Mouse (Mus musculus) thymus, postnatal 0 days (tissue): ENCODE results near the gene Ankrd33. TPM values are rescaled to one million over a fixed set of nuclear protein-coding genes. Genes with fewer than 3 reads are reported as not detected.

Source experiments
- DNase-seq: peaks from one replicate; pipeline ENCODE4 v3.0.0-alpha.2; 2015; ENCODE audit warnings: low spot score
- polyA plus RNA-seq: library from polyadenylated mRNA; unstranded; fragments of >200 nt; fragmentation: Nextera tagmentation; extraction: Ambion mirVana; gene quantifications from 2 replicates; pipeline ENCODE4 v1.2.1, GENCODE M21; 2015

Gene Ankrd33
- not detected in 2 replicates for polyA plus RNA-seq

DNA sequence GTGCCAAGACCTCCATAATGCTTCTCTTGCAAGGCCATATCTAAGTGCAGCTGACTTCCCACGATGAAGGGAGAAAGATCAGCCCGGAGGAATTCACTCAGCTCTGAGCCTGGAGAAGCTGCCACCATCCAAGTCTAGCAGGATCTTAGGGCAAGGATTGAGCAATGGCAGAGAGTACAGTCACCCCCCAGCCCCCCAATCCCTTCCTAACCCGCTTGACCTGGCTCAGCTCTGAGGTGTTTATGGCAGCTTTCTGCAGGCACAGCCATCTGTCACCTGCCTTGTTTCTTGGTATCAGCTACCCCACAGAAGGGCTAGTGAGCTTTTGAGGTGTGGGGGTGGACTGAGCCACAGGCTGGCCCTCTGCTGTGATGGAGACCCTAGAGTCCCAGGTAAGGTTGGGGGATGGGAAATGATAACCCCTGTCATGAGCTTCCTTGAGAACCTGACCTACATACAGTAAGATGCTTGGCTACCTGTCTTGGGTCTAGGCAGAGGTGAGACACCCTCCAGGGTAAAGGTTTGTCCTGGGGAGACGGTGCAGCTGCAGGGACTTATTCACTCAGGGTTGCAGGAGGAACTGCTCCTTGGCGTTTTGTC is at the start of gene Ankrd33:
Ankrd33 (plus strand) TSS at position 245 of the 600 bp plus-strand sequence.
- no peak for DNase-seq

GRCm38 (mm10) chr15:101066364-101066847 is 49.1 kb upstream of the Ankrd33 start:
- no peak for DNase-seq

- DNase-seq = no peak
Observed at GRCm38 (mm10) chr15:101066920-101067696, 48.4 kb upstream of the Ankrd33 start.

DNA sequence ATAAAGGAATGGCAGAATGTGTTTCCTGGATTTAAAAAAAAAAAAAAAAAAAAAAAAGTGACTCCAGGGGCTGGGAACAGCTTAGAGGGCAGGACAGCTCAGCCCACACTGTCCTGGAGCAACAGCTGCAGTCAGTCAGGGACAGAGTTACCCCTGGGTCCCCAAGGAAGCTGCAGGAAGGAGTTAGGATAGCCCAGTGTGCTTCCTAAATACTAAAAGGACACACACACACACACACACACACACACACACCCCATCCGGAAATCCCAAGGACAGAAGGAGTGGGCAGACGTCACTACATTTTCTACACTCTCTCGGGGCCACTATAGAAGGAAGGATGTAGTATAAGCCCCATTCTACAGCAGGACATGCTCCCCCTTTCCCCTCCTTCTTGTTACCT is 47.5 kb upstream of the Ankrd33 start:
- no peak for DNase-seq

- no peak for DNase-seq
Observed at GRCm38 (mm10) chr15:101068671-101069070, 46.9 kb upstream of the Ankrd33 start.

DNA sequence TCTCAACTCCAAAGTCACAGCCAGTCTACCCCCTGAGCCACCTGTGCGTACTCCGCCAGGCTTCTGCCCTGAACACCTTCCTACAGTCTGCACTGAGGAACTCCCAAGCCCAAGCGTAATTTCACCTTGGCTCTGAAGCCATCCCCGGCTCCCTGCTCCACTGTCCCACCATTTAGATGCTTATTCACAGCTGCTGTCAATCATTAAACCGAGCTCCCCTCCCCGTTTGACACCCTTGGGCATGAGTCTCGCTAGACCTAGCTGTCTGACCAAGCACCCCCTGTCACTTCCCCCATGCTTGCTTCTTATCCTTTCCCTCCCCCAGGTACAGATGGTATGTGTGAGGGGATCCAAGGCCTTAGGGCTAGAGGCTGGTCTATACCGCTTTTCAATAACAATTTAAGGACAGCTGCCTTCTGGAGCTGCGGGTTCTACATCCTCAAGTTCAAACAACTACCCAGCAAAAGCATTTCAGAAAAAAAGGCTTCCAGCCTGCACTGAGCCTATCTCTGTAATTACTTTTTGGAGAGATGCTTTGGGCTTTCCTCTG is 45.8 kb upstream of the Ankrd33 start:
- no peak for DNase-seq

GRCm38 (mm10) chr15:101070762-101071161 is 44.8 kb upstream of the Ankrd33 start:
- DNase-seq = no peak

GRCm38 (mm10) chr15:101072736-101073135 is 42.8 kb upstream of the Ankrd33 start:
- DNase-seq = no peak

DNA sequence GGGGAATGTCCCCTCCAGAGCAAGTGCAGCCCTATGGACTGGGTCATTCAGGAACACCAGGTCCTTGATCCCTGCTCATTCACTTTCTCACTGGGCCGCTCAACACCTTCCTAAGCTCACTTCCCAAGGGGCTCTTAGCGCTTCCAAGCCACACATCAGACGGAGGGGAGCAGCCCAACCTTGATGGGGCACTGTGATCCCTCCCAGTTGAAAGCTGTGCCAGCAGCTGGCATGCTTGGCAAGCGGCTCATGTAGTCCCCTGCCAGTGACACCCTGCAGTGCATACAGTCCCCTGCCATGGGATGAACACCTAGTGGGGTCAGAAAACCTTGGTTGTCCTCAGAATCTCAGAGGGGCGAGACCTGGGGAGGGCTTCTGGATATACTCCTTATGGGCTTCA is 41.5 kb upstream of the Ankrd33 start:
- DNase-seq = no peak

- DNase-seq = no peak
Observed at GRCm38 (mm10) chr15:101075150-101075549, 40.4 kb upstream of the Ankrd33 start.

DNA sequence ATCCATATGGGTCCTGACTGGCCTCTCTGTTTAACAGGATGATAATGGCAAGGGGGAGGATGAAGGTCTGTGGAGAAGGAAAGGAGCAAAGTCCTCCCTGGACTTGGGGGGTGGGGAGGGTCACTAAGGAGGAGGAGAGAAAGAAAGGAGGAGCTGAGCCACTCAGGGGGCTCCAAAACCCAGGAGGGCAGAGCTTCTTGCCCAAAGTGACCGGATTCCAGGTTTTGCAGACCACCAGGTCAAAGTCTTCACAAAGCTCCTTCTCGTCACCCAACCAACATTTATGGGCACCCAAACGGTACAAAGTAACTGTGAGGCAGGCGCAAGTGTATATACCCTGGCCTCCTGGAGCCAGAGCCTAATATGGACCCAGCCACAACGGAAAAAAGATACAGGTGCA is 39.9 kb upstream of the Ankrd33 start:
- no peak for DNase-seq

DNA sequence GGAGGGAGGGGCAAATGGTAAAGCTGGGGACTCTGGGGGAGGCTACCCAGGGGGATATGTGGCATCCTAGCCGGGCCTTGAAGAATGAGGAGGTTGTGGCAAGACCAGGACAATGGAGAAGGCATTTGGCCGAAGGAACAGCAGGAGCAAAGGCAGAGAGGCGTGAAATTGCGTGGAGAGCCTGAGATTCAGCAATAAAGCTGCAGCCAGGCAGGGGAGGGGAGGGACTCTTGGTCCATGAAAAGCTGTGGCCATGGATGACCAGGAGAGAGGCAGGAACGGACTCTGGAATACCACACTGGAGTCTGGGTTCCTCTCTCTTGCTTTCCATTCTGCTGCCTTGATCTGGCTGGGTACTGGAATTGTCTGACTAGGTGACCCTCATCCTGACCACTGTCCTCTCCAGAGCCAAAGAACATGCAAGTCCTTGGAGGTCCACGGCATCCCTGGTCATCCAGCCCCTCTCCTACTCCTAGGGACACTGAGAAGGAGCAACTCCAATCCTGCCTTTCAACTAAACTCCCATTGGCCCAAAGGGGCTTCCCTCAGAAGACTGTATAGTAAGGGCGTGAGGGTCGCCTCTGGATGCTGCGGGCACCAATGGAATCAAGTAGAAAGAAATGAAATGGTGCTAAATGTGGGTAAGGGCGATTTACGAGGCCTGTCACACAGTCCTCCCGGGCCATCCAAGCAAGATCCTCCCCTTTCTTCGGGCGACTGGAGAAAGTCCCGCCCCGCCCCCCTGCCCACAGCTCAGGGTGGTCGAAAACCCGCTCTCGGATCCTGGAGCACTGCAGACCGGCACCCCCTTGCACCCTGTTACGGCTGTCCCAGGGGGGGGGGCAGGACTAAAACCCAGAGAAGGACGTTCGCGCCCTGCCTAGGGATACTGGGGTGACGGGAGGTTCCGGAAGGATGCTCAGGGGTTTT is 39.2 kb upstream of the Ankrd33 start:
- DNase-seq = no peak

DNA sequence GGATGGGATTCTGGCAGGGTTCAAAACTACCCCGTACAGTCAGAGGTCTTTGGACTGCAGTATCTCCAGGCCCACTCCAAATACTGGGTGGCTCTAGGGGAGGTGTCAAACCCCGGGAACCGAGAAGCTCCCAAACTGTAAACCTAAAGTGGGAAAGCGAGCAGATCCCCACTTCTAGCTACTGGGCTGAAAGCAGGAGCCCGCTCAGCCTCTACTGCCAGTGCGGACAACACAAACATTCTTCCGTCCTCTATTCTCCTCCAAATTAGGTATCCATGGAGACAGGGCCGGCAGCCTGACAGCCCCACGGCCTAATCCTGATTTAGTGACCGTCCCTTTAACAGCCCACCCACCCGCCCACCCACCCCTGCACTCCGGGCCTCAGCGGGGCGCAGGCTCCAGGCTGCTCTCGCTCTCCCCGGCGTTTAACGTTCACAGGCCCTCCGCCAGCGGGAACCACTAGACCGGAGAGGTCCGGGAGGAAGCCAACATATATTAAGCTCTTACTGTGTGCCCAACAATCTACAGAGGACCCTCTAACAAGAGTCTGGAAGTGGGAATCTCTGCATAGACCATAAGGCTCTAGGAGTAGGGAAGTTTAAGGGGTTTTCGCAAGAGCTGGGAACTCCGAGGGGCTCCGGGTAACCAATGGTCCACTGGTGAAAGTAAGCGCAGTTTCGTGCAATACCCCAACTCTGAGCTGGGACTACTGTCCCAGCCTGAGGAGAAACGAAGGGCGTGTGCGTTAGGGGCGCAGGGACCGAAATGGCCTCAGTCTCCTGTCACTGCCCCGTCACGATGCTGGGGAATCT is 38.3 kb upstream of the Ankrd33 start:
- no peak for DNase-seq

GRCm38 (mm10) chr15:101077813-101078730 is 37.5 kb upstream of the Ankrd33 start, which contains the start of gene Fignl2:
Gene Fignl2, minus strand, starts transcription at chr15:101078567.
- DNase-seq = no peak

DNA sequence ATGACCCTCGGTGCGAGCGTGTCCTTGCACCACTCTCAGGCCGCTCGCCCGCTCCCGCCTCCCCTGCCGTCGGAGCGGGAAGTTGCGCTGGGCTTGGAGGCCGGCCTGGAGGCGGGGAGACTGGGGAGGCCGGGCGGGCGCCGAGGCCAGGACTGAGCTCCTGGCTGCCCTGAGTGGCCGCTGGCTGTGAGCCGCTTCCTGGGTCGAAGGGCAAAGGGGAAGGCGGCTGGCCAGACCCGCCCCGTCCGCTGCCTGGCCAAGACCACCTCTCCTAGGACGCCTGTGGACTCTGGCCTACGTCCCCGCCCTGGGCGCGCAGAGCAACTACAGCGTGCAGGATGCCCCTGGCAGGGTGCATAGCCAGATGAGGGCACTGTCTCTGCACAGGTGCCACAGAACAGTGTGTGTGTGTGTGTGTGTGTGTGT is 36.8 kb upstream of the Ankrd33 start:
- no peak for DNase-seq

GRCm38 (mm10) chr15:101080031-101080520 is 35.5 kb upstream of the Ankrd33 start:
- DNase-seq = no peak

- DNase-seq = no peak
Observed at GRCm38 (mm10) chr15:101081035-101081548, 34.5 kb upstream of the Ankrd33 start.

DNA sequence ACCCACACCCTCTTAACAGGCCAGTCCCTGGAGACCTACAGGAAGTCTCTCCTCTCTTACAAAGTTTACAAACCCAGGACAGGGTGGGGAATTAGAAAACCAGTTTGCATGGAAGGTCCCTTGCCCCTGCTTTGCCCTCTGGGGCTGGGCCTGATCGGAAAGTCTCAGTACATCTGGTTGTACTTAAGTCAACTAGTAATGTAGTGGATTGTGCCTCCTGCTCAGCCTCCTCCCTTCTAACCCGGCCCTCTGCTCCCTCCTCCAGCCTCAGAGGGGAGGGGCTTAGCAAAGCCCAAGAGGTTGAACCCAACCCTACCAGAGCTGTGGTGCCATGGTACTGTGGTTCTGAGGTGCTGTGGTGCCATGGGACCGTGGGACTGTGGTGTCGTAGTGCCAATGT is 33.3 kb upstream of the Ankrd33 start:
- DNase-seq = no peak

GRCm38 (mm10) chr15:101084499-101084898 is 31.1 kb upstream of the Ankrd33 start:
- DNase-seq = no peak
